Mouse (Mus musculus) liver, embryonic 14.5 days (tissue): Measurements from ENCODE around the gene Mecp2.

Experiments used
- CTCF ChIP-seq: IDR thresholded peaks from 2 replicates; pipeline ENCODE4 v1.5.1; 2016; ENCODE audit warnings: antibody characterized with exemption, low read depth, control low read depth
- EP300 ChIP-seq: IDR thresholded peaks from 2 replicates; pipeline ENCODE4 v1.6.1; 2016; ENCODE audit warnings: antibody characterized with exemption, low read depth

- TF ChIP-seq CTCF (no peak), EP300 (no peak)
Observed at GRCm38 (mm10) chrX:74045107-74045506, 90.1 kb downstream of the Mecp2 start.
